Mouse (Mus musculus) liver, embryonic 16.5 days (tissue): ENCODE measurements around the gene Bcam. TPM values are rescaled to one million over a fixed set of nuclear protein-coding genes. Genes with fewer than 3 reads are reported as not detected.
A peak's percentile ranks its signal among the peaks of the same experiment; 100 is the strongest.

Experiments used
- ATAC-seq: fragments of 200-750 bp; cut with Nextera tagmentation; 2 replicates; pipeline ENCODE4 v1.8.0; 2017; ENCODE audit warnings: low read depth, mild to moderate bottlenecking, moderate number of reproducible peaks, moderate library complexity
- H3K27ac ChIP-seq: fragments of 300-500 bp; sonication (generic); 2 replicates; pipeline ENCODE4 v1.5.1; 2014; ENCODE audit warnings: mild to moderate bottlenecking, low read length
- H3K27me3 ChIP-seq: fragments of 300-500 bp; sonication (generic); 2 replicates; pipeline ENCODE4 v1.6.1; 2014; ENCODE audit warnings: low read depth, low read length, mixed read lengths; ENCODE audit not compliant: control insufficient read depth, insufficient read depth
- H3K36me3 ChIP-seq: fragments of 300-500 bp; sonication (generic); 2 replicates; pipeline ENCODE4 v1.6.1; 2014; ENCODE audit warnings: mild to moderate bottlenecking; ENCODE audit not compliant: control insufficient read depth, insufficient read depth
- H3K4me1 ChIP-seq: fragments of 300-500 bp; sonication (generic); 2 replicates; pipeline ENCODE4 v1.6.1; 2014; ENCODE audit warnings: low read depth, low read length, mixed read lengths; ENCODE audit not compliant: control insufficient read depth
- H3K4me2 ChIP-seq: fragments of 300-500 bp; sonication (generic); 2 replicates; pipeline ENCODE4 v1.6.1; 2014; ENCODE audit warnings: low read depth, low read length, mixed read lengths
- H3K4me3 ChIP-seq: fragments of 300-500 bp; sonication (generic); 2 replicates; pipeline ENCODE4 v1.5.1; 2014; ENCODE audit warnings: low read depth, mild to moderate bottlenecking, low read length
- H3K9ac ChIP-seq: fragments of 300-500 bp; sonication (generic); 2 replicates; pipeline ENCODE4 v1.6.1; 2014; ENCODE audit warnings: low read depth, low read length
- H3K9me3 ChIP-seq: fragments of 300-500 bp; sonication (generic); replicated peaks from 2 replicates; pipeline ENCODE4 v1.6.1; 2016; ENCODE audit warnings: low read length; ENCODE audit not compliant: control insufficient read depth
- WGBS: fragments of 180-500 bp; shearing (Covaris S2); extraction: QIAGEN DNeasy Blood & Tissue Kit; methylation state at CpG from one replicate; pipeline ENCODE4 v1.1.7; 2014; ENCODE audit not compliant: insufficient replicate concordance; 5-methylcytosine and 5-hydroxymethylcytosine counted together
- polyA plus RNA-seq: library from polyadenylated mRNA; unstranded; fragments of >200 nt; fragmentation: Nextera tagmentation; extraction: Ambion mirVana; gene quantifications from 2 replicates; pipeline ENCODE4 v1.2.1, GENCODE M21; 2015

Bcam gene
- polyA plus RNA-seq, 1 experiment from 2014 or later, result 9.7 TPM

GRCm38 (mm10) chr7:19763829-19764477 is 6.9 kb downstream of the Bcam start:
- Histone ChIP-seq H3K4me1 (no peaks in the 10 kb centered on the region), H3K9me3 (no peaks in the 10 kb centered on the region), H3K9ac (no peak overlapping the region), H3K4me3 (no peak overlapping the region), H3K36me3 (no peaks in the 10 kb centered on the region), H3K27me3 (peaks cover 1% of the 10 kb centered on the region; the same call in 1 of the 2 replicates), H3K4me2 (no peak overlapping the region), H3K27ac (no peak overlapping the region)
- 63% methylated on average over 13 of the region's 13 CpGs for WGBS
- no peak for ATAC-seq

- no peak overlapping the region for H3K4me3 ChIP-seq
- no peaks in the 10 kb centered on the region for H3K36me3 ChIP-seq
- H3K27ac ChIP-seq, result no peak overlapping the region
- ATAC-seq, result no peak
- no peak overlapping the region for H3K4me2 ChIP-seq
- no peaks in the 10 kb centered on the region for H3K4me1 ChIP-seq
- 74% methylated on average over 11 of the region's 11 CpGs for WGBS
- H3K9me3 ChIP-seq, result no peaks in the 10 kb centered on the region
- no peak overlapping the region for H3K9ac ChIP-seq
- H3K27me3 ChIP-seq, result no peaks in the 10 kb centered on the region
These were observed 8.5 kb downstream of the Bcam start for GRCm38 (mm10) chr7:19762283-19762682.

DNA sequence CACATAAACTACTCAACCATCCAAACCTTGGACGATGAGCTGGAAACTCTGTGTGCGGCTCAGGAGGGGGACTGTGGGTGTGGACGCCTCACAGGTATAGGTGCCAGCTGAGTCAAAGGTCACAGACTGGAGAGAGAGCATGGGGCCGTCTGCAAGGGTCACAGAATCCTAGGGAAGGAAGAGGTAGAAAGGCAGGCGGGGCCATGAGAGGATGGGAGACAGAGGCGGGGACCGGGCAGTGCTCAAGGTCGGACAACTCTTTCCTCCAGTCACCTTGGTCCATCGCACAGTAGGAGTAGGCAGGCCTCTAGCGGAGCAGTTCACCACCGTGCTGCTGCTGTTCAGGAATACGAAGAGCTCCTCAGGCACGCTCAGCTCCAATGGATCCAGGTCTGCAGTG is 10.8 kb downstream of the Bcam start:
- WGBS, result 65% methylated on average over 13 of the region's 13 CpGs
- H3K9me3 ChIP-seq, result no peaks in the 10 kb centered on the region
- H3K4me1 ChIP-seq, result no peaks in the 10 kb centered on the region
- no peak overlapping the region for H3K27ac ChIP-seq
- H3K4me2 ChIP-seq, result no peak overlapping the region
- H3K36me3 ChIP-seq, result no peaks in the 10 kb centered on the region
- ATAC-seq, result no peak
- no peak overlapping the region for H3K9ac ChIP-seq
- no peaks in the 10 kb centered on the region for H3K27me3 ChIP-seq
- no peak overlapping the region for H3K4me3 ChIP-seq

GRCm38 (mm10) chr7:19758623-19759022 is 12.2 kb downstream of the Bcam start:
- Histone ChIP-seq H3K4me2 (no peak overlapping the region), H3K4me1 (no peaks in the 10 kb centered on the region), H3K27me3 (no peaks in the 10 kb centered on the region), H3K27ac (no peak overlapping the region), H3K9me3 (no peaks in the 10 kb centered on the region), H3K4me3 (no peak overlapping the region), H3K9ac (no peak overlapping the region), H3K36me3 (no peaks in the 10 kb centered on the region)
- 75% methylated on average over 13 of the region's 13 CpGs for WGBS
- no peak for ATAC-seq

DNA sequence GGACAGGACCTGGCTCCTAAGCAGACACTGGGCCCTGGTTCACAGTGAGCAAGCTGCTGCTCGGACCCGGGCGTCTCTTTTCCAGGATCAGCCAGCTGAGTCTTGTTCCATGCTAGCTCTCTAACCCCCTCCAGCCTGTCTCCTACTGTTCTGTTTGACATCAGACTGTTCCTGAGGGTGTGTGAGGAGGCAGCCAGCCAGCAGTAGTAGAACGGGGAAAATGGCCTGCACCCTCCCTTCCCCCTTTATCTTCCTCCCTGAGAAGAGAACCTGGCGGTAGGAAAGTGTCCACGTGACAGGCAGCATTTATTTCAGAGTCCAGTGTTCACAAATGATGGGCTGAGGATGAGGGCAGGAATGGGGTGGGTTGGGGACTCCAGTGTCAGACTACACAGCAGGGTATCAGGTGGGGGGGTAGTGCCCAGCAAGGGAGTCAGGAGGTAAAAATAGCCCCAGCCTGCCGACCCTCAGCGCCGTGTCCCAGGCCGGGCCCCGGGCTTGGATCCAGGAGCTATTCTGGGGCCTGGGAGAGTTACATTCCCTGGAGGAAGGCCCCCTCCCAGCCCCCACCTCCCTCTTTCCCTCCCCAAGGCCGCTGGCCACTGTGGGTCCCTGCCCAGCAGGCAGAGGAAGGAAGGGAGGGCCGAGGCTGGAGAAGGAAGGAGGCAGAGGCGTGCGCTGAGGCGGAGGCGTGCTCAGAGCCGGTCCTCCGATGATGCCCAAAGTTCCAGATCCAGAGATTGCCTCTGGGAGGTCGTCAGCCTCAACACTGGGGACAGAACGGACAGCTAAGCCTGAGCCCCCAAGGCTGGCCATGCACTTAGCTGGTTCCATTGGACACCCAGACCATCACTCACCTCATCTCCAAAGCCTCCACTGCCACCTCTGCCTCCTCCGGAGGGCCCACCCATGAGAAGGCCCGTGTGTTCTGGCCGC is 14.7 kb downstream of the Bcam start:
- no peaks in the 10 kb centered on the region for H3K27me3 ChIP-seq
- H3K9me3 ChIP-seq, result no peaks in the 10 kb centered on the region
- no peak overlapping the region for H3K4me3 ChIP-seq
- no peaks in the 10 kb centered on the region for H3K36me3 ChIP-seq
- H3K27ac ChIP-seq, result no peak overlapping the region
- H3K4me1 ChIP-seq, result no peaks in the 10 kb centered on the region
- H3K4me2 ChIP-seq, result no peak overlapping the region
- peak; percentile 55 for ATAC-seq
- 42% methylated on average over 24 of the region's 24 CpGs for WGBS
- no peak overlapping the region for H3K9ac ChIP-seq

- Histone ChIP-seq H3K9ac (no peak overlapping the region), H3K36me3 (no peaks in the 10 kb centered on the region), H3K4me3 (no peak overlapping the region), H3K9me3 (no peaks in the 10 kb centered on the region), H3K4me1 (peaks cover 9% of the 10 kb centered on the region), H3K27ac (no peak overlapping the region), H3K27me3 (no peaks in the 10 kb centered on the region), H3K4me2 (no peak overlapping the region)
- 54% methylated on average over 2 of the region's 2 CpGs for WGBS
- no peak for ATAC-seq
These were observed 15.8 kb downstream of the Bcam start for GRCm38 (mm10) chr7:19755008-19755407.

GRCm38 (mm10) chr7:19754065-19754464 is 16.8 kb downstream of the Bcam start:
- Histone ChIP-seq H3K4me3 (no peak overlapping the region), H3K4me2 (no peak overlapping the region), H3K27ac (no peak overlapping the region), H3K27me3 (no peaks in the 10 kb centered on the region), H3K4me1 (peaks cover 15% of the 10 kb centered on the region), H3K9ac (no peak overlapping the region), H3K36me3 (no peaks in the 10 kb centered on the region), H3K9me3 (no peaks in the 10 kb centered on the region)
- WGBS, result 53% methylated on average over 1 of the region's 1 CpGs
- no peak for ATAC-seq

DNA sequence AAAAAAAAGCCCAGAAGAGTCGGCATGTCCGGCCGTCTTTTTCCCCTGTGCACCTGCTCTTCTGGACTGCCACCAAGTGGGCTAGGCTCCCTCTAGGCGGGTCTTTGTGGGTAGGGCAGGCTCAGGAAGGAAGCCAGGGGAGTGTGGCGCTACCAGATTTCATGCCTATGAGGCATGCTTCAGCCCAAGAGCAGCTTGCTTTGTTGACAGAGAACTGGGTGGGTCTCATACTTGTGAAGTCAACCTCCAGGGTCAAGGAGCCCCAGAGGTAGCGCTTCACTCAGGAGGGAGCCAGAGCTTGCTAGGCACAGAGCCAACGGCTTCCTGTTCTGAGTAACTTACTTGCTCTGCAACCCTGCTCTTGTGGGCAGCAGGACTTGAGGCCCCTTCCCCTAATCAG is 17.2 kb downstream of the Bcam start:
- H3K27ac ChIP-seq, result no peak overlapping the region

GRCm38 (mm10) chr7:19752652-19753051 is 18.2 kb downstream of the Bcam start:
- Histone ChIP-seq H3K27ac (no peak overlapping the region), H3K4me2 (no peak overlapping the region), H3K9me3 (no peaks in the 10 kb centered on the region), H3K4me3 (no peak overlapping the region), H3K4me1 (peaks cover 29% of the 10 kb centered on the region), H3K27me3 (no peaks in the 10 kb centered on the region), H3K9ac (no peak overlapping the region), H3K36me3 (no peaks in the 10 kb centered on the region)
- 65% methylated on average over 8 of the region's 8 CpGs for WGBS
- no peak for ATAC-seq

More for the DNA sequence above, 17.2 kb downstream of the Bcam start:
- whole genome bisulfite sequencing, result 35% methylated on average over 7 of the region's 7 CpGs
- Histone ChIP-seq H3K9ac (no peak overlapping the region), H3K4me1 (peaks cover 20% of the 10 kb centered on the region), H3K4me3 (no peak overlapping the region), H3K4me2 (no peak overlapping the region), H3K36me3 (no peaks in the 10 kb centered on the region), H3K9me3 (no peaks in the 10 kb centered on the region), H3K27me3 (no peaks in the 10 kb centered on the region)
- no peak for ATAC-seq
